Mouse (Mus musculus) bone marrow, adult 2 months (tissue): ENCODE results near the gene Fbxo10.
"Not testable (repeated sequence)": the region's sequence is repeated elsewhere in the genome, so short reads cannot be mapped to it uniquely, and the experiment has no call there.

Experiments
- CTCF ChIP-seq: fragments of 200-500 bp; IDR thresholded peaks from 2 replicates; pipeline ENCODE4 v1.5.1; 2011; ENCODE audit warnings: low read length, control low read depth; ENCODE audit not compliant: control insufficient read depth, insufficient read depth
- POLR2A ChIP-seq: fragments of 200-500 bp; IDR thresholded peaks from 2 replicates; pipeline ENCODE4 v1.6.1; 2011; ENCODE audit warnings: low read depth, mild to moderate bottlenecking, control low read depth, low read length, borderline replicate concordance; ENCODE audit not compliant: control insufficient read depth

DNA sequence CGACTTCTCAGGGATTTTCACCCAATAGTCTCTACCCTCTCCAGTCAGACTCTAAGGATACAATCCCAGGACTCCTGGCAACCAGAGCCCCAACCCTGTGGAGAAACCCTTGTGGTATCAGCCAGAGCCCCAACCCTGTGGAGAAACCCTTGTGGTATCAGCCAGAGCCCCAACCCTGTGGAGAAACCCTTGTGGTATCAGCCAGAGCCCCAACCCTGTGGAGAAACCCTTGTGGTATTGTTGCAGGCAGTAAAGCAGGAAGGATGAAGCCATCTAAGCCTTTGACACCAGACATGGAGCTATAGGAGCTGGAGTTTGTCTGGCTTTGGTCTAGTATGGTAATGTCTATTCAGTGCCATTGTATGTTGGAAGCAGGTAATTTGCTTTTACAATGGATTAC lies 20.6 kb downstream of the Fbxo10 start:
- not testable (repeated sequence) for TF ChIP-seq POLR2A, CTCF
